Mouse (Mus musculus) c-Kit-positive CD71-negative TER-119-negative erythroid progenitor cells, embryonic 14.5 days (primary cell): Measurements from ENCODE around the gene Sdc4.

Experiments
- DNase-seq: peaks from one replicate; pipeline ENCODE4 v3.0.0-alpha.2; 2013; ENCODE audit warnings: low read depth

The Sdc4 gene

GRCm38 (mm10) chr2:164431676-164432465 is 11.8 kb downstream of the Sdc4 start:
- DNase-seq: no peak

DNA sequence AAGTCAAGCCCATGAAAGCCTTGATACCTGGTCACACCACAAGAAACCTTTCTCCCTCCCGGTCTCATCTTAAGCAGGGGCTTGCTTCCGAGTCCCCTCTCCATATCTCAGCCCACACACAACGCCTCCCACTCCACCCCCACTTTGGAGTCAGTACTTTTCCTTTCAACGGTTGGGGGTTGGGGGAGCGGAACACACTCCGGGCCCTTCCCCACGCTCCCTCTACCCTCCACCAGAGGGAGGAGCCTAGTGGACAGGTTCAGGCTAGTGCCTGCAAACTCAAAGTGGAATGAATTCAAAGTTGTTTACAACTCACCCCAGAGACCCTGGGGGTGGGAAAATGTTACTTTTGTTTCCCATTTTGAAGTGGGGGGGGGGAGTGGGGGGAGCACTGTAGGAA is 13.0 kb downstream of the Sdc4 start:
- no peak for DNase-seq

GRCm38 (mm10) chr2:164429881-164430615 is 13.6 kb downstream of the Sdc4 start:
- DNase-seq: no peak

DNA sequence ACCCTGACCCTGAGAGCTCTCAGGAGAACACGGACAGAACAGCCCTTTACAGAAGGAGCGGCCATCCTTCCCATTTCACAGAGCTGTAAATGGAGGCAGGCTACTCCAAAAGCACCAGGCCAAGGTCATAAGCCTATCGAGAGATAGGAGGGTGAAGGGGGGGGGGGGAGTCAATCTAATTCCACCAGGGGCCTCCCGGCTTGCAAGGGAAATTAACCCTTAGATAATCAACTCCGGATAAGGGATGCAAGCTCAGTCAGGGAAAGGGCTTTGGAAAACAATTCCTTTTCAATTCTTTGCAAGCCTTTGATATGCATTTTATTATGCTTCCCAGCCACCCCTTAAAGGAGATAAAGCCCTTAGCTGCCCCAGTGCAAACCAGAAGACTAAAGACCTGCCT is 15.2 kb downstream of the Sdc4 start:
- no peak for DNase-seq

DNA sequence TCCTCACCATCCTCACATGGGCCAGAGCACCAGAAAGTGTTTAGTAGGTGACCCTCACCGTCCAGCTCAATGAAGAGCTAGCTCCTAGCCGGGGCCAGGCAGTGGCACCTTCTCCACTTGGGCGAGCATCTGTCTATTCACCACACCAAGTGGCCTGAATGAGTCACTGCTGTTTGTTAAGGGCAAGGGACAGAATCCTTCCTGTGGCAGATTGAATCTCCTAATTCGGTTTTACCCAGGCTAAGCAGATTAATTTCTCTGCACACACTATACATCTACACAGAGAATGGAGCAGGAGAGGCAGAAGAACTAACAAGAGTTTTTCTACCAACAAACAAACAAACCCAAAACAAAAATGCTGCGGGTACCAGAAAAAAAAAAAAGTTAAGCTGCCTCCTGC is 16.7 kb downstream of the Sdc4 start:
- no peak for DNase-seq

GRCm38 (mm10) chr2:164426121-164426520 is 17.6 kb downstream of the Sdc4 start:
- DNase-seq: no peak

DNA sequence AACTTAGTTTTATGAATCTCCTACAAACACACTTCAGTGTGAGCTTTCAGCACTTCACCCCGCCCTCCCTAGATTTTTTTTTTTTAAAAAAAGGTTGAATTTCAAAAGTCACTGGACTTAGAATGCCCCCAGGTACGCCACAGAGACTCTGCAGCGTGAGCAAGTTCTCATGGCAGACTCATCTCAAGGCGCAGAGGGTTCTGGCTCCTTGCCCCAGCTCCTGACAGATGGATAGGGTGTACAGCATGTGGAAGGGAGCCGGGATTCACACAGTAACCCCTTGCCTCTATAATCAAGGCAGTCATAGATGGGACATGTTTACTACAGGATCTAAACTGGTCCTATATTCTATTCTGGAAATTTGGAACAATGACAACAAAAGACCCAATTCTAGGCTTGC is 18.3 kb downstream of the Sdc4 start:
- DNase-seq: no peak

- DNase-seq: no peak
Measured at GRCm38 (mm10) chr2:164424406-164424805, 19.3 kb downstream of the Sdc4 start.

DNA sequence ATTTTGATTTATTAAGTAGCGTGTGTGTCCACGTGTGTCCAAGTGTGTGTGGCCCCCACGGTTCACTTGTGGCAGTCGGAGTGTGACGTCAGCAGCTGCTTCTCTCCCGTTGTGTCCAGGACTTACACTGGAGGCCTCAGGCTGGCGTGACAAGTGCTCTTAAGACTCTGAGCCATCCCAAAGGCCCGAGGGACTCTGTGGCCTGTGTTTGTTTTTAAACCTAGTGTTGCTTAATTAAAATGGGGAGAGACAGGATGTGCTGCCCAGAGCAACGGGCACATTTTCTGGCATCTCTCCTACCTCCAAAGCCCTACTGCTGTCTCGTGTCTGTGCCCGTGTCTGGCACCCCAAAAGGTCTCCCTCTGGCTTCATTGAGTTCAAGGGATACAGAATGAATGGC is 20.2 kb downstream of the Sdc4 start:
- DNase-seq: no peak

DNA sequence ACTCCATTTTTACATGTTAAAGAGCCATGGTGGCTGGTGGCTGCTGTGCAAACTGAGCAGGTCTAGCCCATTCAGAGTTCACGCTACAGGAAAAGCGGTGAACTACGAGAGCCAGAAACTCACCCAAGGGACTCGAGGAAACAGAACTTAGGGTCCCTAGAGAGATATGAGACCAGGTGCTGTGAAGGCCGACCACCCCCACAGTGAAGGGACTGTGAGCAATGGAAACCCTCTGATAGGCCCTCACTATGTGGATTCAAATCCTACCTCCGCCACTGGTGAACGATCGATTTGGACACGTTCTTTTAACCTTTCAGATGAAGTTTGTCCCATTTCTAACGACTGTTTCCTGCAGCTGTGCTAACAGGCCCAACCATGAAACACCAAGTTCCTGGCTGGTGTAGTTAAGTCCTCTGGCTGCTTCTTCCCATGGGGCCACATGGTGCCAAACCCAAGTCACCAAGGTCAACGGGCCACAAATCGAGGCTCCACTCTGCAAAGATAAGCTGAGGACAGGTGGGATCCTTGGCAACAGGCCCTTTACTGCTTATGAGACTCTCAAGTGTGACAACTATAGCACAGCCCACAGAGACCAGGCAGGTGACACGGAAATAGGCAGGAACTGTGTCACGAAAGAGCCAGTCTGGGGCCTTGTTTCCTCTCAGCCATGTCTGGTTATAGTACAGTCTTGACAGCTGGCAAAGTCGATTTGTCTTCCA is 20.9 kb downstream of the Sdc4 start:
- DNase-seq: no peak

DNA sequence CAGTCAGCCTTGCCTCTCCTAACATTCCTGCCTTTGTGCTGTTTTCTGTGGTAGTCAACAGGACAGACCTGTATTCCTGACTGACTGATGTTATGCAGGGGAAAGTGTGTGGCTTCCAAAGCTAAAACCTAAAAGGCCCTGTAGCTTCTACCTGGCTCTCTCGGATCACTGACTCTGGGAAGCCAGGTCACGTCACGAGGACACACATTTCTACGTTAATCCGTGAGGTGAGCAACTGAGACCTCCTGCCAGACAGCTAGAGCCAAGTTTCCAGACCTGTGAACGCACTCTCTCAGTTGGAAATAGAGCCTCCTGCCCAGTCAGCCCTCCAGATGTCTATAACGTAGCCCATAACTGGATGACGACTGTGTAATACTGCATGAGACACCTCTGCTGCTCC is 21.7 kb downstream of the Sdc4 start:
- no peak for DNase-seq

GRCm38 (mm10) chr2:164421306-164421705 is 22.4 kb downstream of the Sdc4 start:
- DNase-seq: no peak

DNA sequence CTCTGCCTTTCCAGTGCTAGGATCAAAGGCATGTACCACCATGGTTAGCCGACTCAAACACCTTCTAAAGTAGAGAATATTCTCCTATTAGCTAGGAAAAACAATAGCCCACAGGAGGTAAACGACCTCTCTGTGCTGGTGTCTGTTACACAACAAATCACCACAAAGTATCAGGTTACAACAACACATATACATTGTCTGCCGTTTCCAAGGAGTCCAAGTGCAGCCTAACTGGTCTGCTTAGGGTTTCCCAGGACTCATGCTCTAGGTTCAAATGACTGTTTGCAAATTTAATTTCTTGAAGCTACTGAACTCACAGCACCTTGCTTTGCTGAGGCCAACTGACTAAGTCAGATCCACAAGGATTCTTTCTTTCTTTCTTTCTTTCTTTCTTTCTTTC is 24.2 kb downstream of the Sdc4 start:
- DNase-seq: no peak

GRCm38 (mm10) chr2:164418308-164418875 is 25.3 kb downstream of the Sdc4 start:
- DNase-seq: no peak

DNA sequence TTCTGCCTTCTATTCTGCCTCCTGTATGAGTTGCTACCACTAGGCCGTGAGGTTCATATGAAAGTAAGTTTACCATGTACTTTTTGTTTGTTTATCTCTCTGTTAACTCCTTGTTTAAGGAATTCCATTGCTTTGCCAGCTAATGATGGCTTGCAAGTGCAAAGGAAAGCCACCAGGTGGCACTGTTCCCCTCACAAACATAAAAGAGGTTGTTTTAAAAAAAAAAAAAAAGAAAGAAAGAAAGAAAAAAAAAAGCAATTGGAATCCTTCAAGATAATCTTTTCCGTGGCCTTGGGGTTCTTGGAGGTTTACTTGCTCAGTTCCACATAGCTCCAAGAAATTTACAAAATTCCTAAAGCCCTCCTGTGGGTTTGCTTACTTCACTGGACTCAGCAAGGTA is 26.5 kb downstream of the Sdc4 start:
- DNase-seq: no peak

DNA sequence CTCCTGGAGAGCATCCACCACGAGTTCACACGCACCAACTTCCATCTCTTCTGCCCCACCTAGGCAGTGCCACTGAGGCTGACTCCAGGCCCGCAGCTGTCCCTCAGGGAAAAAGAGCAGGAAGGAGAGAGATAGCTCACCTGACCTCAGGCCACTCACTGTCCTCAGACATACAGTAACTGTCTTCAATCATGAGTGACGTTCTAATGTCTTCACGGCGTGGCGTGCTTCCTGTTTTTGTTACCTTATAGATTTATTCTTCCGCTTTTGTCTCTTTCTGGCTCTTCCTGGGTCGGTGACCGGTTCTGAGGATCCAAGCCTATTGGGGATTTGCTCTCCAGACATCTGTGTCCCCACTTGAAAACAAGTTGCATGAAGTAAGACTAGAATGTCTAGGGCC is 29.1 kb downstream of the Sdc4 start:
- DNase-seq: no peak

DNA sequence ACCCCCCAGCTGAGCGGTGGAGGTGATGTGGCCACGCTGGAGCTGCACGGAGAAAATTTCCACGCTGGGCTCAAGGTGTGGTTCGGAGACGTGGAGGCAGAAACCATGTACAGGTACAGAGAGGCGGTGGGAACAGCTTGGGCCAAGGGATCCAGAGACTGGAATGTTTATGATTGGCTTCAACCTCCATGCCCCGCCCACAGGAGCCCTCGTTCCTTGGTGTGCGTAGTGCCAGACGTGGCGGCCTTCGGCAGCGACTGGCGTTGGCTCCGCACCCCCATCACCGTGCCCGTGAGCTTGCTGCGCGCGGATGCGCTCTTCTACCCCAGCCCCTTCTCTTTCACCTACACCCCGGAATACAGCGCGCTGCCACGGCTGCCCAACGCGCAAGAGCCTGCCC is 29.5 kb downstream of the Sdc4 start:
- DNase-seq: no peak

GRCm38 (mm10) chr2:164407708-164408107 is 36.0 kb downstream of the Sdc4 start:
- DNase-seq: no peak

DNA sequence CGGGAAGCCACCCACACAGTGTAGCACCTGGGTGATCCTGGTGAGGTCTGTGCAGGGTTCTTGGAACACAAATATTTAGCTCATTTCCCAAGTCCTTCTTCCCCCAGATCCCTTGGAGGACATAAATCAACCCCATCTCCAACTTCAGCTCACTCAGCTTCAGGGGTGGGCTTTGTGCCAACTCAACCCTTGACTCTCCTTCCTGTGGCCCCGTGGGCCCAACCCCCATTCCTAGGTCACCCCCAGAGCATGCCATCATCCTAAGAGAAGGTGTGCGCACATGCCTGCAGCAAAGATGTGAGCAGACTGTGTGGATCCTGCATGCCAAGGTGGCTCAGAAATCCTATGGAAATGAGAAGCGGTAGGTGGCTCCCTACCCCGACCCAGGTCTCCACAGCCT is 38.2 kb downstream of the Sdc4 start:
- DNase-seq: no peak

DNA sequence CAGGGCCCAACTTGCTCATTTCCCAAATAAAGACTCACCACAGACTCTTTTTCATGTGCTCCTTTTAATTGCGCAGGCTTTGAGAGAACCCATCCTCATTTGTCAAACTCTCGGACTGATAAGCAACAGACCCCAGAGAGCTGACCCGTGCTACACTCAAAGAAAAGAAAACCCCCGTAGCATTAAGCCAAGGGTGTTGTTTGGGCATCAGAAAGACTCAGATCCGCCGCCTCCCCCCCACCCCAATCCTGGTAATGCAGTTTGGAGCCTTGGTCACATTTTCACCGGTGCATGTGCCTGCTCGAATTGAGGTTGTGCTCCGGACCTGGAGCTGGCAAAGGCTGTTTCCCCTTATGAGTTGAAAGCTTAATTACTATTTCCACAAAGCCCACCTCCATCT is 38.6 kb downstream of the Sdc4 start, which contains the start of gene Matn4:
Gene Matn4, minus strand, starts transcription at position 101 of the 400 bp plus-strand sequence.
- DNase-seq: no peak

GRCm38 (mm10) chr2:164404082-164404990 is 39.4 kb downstream of the Sdc4 start:
- no peak for DNase-seq
